Mouse (Mus musculus) neural tube, embryonic 11.5 days (tissue): Measurements from ENCODE around the gene Cldn34a. TPM values are rescaled to one million over a fixed set of nuclear protein-coding genes. Genes with fewer than 3 reads are reported as not detected.
"Not testable (repeated sequence)": the region's sequence is repeated elsewhere in the genome, so short reads cannot be mapped to it uniquely, and the experiment has no call there.

Source experiments
- ATAC-seq: fragments of 200-750 bp; cut with Nextera tagmentation; 2 replicates; pipeline ENCODE4 v1.8.0; 2017; ENCODE audit warnings: moderate number of reproducible peaks, mild to moderate bottlenecking, moderate TSS enrichment, moderate library complexity; ENCODE audit not compliant: insufficient read depth, low FRiP score, low TSS enrichment
- DNase-seq: peaks from one replicate; pipeline ENCODE4 v3.0.0-alpha.2; 2015; ENCODE audit warnings: low spot score
- H3K27ac ChIP-seq: fragments of 300-500 bp; sonication (generic); 2 replicates; pipeline ENCODE4 v1.5.1; 2014; ENCODE audit warnings: low read depth, mild to moderate bottlenecking, low read length
- H3K27me3 ChIP-seq: fragments of 300-500 bp; sonication (generic); 2 replicates; pipeline ENCODE4 v1.6.1; 2014; ENCODE audit warnings: mild to moderate bottlenecking, low read length, mixed read lengths; ENCODE audit not compliant: control insufficient read depth, insufficient read depth
- H3K36me3 ChIP-seq: fragments of 300-500 bp; sonication (generic); 2 replicates; pipeline ENCODE4 v1.6.1; 2014; ENCODE audit warnings: mild to moderate bottlenecking, low read length, moderate library complexity, mixed read lengths; ENCODE audit not compliant: control insufficient read depth, insufficient read depth
- H3K4me1 ChIP-seq: fragments of 300-500 bp; sonication (generic); 2 replicates; pipeline ENCODE4 v1.6.1; 2014; ENCODE audit warnings: low read length, mixed read lengths; ENCODE audit not compliant: control insufficient read depth, insufficient read depth
- H3K4me2 ChIP-seq: fragments of 300-500 bp; sonication (generic); 2 replicates; pipeline ENCODE4 v1.6.1; 2014; ENCODE audit warnings: low read depth, mild to moderate bottlenecking, moderate library complexity
- H3K4me3 ChIP-seq: fragments of 300-500 bp; sonication (generic); 2 replicates; pipeline ENCODE4 v1.5.1; 2014; ENCODE audit warnings: low read depth, low read length
- H3K9ac ChIP-seq: fragments of 300-500 bp; sonication (generic); 2 replicates; pipeline ENCODE4 v1.6.1; 2014; ENCODE audit warnings: mild to moderate bottlenecking, low read length
- H3K9me3 ChIP-seq: fragments of 300-500 bp; sonication (generic); 2 replicates; pipeline ENCODE4 v1.6.1; 2016; ENCODE audit warnings: low read length; ENCODE audit not compliant: control insufficient read depth
- WGBS: fragments of 180-500 bp; shearing (Covaris S2); extraction: QIAGEN DNeasy Blood & Tissue Kit; methylation state at CpG from one replicate; pipeline ENCODE4 v1.1.7; 2014; 5-methylcytosine and 5-hydroxymethylcytosine counted together
- polyA plus RNA-seq: library from polyadenylated mRNA; unstranded; fragments of >200 nt; fragmentation: Nextera tagmentation; extraction: Ambion mirVana; gene quantifications from 2 replicates; pipeline ENCODE4 v1.2.1, GENCODE M21; 2014

Cldn34a gene
- not detected in 2 replicates for polyA plus RNA-seq

DNA sequence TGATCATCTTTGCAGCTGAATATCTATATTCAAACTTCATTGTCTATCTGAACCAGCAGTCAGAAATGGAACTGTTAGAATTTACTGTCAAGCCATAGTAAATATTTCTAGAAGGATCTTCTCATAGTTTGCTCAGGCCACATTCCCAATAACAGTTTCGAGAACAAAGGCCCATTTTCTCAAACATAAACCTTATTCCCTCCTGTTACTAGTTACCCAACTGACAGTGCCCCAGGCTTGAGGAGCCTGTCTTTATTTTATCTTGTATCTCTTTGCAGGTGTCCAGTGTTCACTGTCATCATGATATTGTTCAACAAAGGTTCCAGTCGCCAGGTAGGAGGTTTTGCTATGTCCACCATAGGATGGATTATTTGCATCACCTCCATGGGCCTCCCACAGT lies at the start of gene Cldn34a:
TSS of gene Cldn34a (plus strand) at position 301 of the 400 bp plus-strand sequence.
- Histone ChIP-seq H3K4me1 (no peaks in the 10 kb centered on the region), H3K4me2 (no peak within 1 kb of the TSS), H3K9ac (no peak within 1 kb of the TSS), H3K36me3 (no peaks in the 10 kb centered on the region), H3K4me3 (no peak within 1 kb of the TSS), H3K9me3 (no peaks in the 10 kb centered on the region), H3K27ac (no peak within 1 kb of the TSS), H3K27me3 (peaks cover 3% of the 10 kb centered on the region)
- no peak for DNase-seq
- WGBS: 75% methylated on average over 2 of the region's 2 CpGs
- ATAC-seq: no peak

DNA sequence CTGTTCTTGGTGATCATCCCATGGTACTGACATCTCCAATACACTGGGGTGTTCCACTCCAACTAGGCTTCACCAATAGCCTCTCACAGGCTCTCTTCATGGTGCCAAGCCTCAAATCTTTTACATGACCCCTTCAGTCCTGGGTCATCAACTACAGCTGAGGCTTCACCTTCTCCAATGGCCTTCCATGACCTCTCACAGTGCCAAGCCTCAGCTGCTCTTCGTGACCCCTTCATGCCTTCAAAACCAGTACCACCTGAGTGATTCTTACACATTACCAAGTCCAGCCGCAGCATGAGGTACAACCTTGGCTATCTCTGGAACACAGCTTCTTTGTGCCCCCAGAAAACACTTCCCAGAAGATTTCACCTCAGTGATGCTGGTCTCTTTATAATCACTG lies 44.5 kb upstream of the Cldn34a start:
- not testable (repeated sequence) for H3K36me3 ChIP-seq, H3K27me3 ChIP-seq, H3K9me3 ChIP-seq, H3K4me2 ChIP-seq, H3K27ac ChIP-seq, H3K4me1 ChIP-seq, DNase-seq, H3K4me3 ChIP-seq, H3K9ac ChIP-seq, ATAC-seq
- 85% methylated on average over 2 of the region's 2 CpGs for WGBS

DNA sequence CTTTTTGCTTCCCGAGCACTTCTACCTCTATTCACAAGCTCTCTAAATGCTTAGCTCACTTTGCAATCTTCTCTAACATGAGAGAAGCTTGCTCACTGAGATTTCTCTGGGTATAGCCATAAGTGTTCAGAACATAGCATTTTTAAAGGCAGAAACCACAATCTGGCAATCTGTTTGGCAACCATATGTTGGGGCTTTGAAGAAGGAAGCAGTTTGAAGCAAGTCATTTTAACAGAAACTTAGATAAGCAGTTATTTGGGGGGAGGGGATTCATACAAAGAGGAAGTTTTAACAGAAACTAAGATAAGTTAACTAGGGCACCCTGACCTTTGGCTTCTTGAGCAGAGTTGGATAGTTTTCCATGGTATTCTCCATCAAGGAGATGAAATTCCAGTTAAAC lies 17.4 kb upstream of the Cldn34a start:
- 77% methylated on average over 1 of the region's 1 CpGs for WGBS
- Histone ChIP-seq H3K36me3 (no peaks in the 10 kb centered on the region), H3K4me1 (no peaks in the 10 kb centered on the region), H3K4me2 (no peak overlapping the region), H3K27me3 (peaks cover 5% of the 10 kb centered on the region; the same call in 1 of the 2 replicates), H3K9me3 (no peaks in the 10 kb centered on the region), H3K27ac (no peak overlapping the region), H3K4me3 (no peak overlapping the region), H3K9ac (no peak overlapping the region)
- ATAC-seq: no peak
- DNase-seq: no peak

GRCm38 (mm10) chrX:152548180-152548579 lies 15.0 kb upstream of the Cldn34a start:
- no peaks in the 10 kb centered on the region for H3K36me3 ChIP-seq
- no peak overlapping the region for H3K4me3 ChIP-seq
- H3K9me3 ChIP-seq: no peaks in the 10 kb centered on the region
- no peak overlapping the region for H3K27ac ChIP-seq
- 62% methylated on average over 1 of the region's 1 CpGs for WGBS
- no peak for DNase-seq
- no peak overlapping the region for H3K4me2 ChIP-seq
- no peak for ATAC-seq
- H3K9ac ChIP-seq: no peak overlapping the region
- H3K4me1 ChIP-seq: no peaks in the 10 kb centered on the region
- H3K27me3 ChIP-seq: peaks cover 5% of the 10 kb centered on the region; the same call in 1 of the 2 replicates

DNA sequence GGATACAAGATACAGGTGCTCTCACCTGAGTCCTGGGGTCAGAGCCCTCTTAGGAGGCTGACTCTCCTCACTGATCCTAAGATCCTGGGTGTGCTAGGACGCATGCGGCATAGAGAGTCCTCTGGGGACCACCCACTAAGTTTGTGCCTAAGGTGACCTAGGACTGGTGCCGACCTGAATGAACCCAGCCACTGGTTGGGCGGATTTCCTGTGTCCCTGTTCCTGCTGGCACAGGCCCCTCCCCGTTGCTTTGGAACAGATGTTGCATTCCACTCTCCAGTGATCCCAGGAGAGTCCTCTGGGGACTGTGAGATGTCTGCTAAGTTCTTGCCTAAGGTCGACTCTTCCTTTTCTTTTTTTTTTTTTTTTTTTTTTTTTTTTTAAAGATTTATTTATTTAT lies 5.7 kb upstream of the Cldn34a start:
- Histone ChIP-seq H3K9me3 (no peaks in the 10 kb centered on the region), H3K36me3 (no peaks in the 10 kb centered on the region), H3K4me1 (no peaks in the 10 kb centered on the region), H3K27me3 (peaks cover 3% of the 10 kb centered on the region; the same call in 1 of the 2 replicates), H3K4me2 (no peak overlapping the region), H3K9ac (no peak overlapping the region), H3K27ac (no peak overlapping the region), H3K4me3 (no peak overlapping the region)
- DNase-seq (no peak), ATAC-seq (no peak)
- WGBS: 79% methylated on average over 5 of the region's 6 CpGs

Other genes starting within 250 kb of the Cldn34a start
- 17.0 and 17.8 TPM in 2 replicates for gene Kantr, start 235.8 kb upstream of the Cldn34a start, polyA plus RNA-seq
- 32.3 and 34.4 TPM in 2 replicates for gene Tspyl2, start 220.9 kb upstream of the Cldn34a start, polyA plus RNA-seq
- 5.8 and 6.1 TPM in 2 replicates for gene Gpr173, start 194.6 kb upstream of the Cldn34a start, polyA plus RNA-seq
- 12.4 and 13.7 TPM in 2 replicates for gene Shroom2, start 206.1 kb downstream of the Cldn34a start, polyA plus RNA-seq
- gene Gpr143, start 218.6 kb downstream of the Cldn34a start, polyA plus RNA-seq: not detected in 2 replicates